Mouse (Mus musculus): ENCODE measurements around the gene Hspb9. TPM values are rescaled to one million over a fixed set of nuclear protein-coding genes. Genes with fewer than 3 reads are reported as not detected.

Gene Hspb9
- polyA plus RNA-seq, 1 experiment from 2014 or later, result 0.35 TPM

DNA sequence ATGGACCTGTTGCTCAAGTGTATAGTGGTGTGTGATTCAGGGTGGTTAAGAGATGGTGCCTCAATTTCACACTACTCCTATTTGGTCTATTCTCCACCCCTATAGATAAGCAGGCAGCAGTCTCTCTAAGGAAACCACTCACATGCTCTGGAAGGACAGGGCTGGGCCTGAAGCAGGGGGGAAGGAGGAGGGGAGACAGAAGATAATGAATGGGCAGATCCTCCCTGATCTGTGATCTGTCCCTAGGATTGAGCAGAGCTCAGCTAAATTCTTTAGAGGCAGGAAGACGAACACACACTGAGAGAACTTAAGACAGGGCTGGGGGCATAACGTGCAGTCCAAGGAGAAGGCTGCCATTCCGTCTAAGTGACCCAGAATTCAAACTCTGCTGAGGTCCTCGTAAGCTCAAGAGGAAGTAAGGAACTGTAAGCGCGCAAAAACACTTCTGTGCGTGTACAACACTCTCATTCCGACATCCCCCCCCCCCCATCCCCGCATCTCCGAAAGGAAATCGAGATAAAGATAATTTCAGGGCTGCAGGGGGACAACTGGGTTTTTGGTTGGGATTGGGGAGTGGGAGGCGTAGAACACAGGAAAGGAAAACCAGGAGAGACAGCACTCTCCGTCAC, 23.6 kb downstream of the Hspb9 start:
- WGBS, result 3% methylated on average over 13 of the region's 13 CpGs
- ATAC-seq (ENCODE audit: low FRiP score), result no peak
- Histone ChIP-seq H3K9ac (peak overlapping the region; percentile 93), H3K27ac (no peak overlapping the region), H3K4me3 (peak overlapping the region; percentile 84), H3K9me3 (replicated peaks) (no peaks in the 10 kb centered on the region), H3K36me3 (peaks cover 14% of the 10 kb centered on the region; the same call in 1 of the 2 replicates), H3K4me1 (peaks cover 20% of the 10 kb centered on the region), H3K4me2 (replicated peaks) (peak overlapping the region; percentile 89), H3K27me3 (no peaks in the 10 kb centered on the region)

DNA sequence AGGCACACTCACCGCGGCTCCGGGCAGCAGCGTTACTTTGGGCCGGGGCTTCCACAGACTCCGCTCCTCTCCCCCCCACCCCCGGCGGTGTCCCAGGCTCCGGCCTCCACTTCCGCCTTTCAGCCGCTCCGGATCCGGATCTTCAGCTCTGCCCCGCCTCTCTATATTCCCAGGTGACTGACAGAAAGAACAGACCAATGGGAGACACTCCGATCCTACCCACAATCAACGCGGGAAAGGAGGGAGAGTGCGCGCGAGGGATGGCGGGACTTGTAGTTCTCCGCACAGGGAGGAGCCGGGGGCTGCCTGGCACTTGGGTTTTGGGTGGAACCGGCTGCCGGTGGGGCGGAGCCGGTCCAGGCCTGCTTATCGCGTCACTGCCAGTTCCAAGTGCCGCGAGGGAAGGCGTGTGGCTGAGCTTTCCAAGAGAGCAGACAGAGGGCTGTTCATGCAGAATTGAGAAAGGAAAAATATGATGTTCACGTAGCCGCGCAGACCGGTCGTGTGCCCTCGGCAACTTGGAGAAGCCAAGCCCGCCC, 24.5 kb downstream of the Hspb9 start, which contains the start of gene Rab5c:
Gene Rab5c, minus strand, starts transcription at position 150 of the 539 bp plus-strand sequence.
- peaks cover 5% of the 10 kb centered on the region; the same call in 1 of the 2 replicates for H3K36me3 ChIP-seq
- peak within 1 kb of the TSS; percentile 93 for H3K9ac ChIP-seq
- peak; percentile 99 for ATAC-seq (ENCODE audit: low FRiP score)
- H3K27me3 ChIP-seq, result no peaks in the 10 kb centered on the region
- WGBS, result under 1% methylated on average over 39 of the region's 39 CpGs
- peak within 1 kb of the TSS; percentile 76 for H3K27ac ChIP-seq
- H3K4me1 ChIP-seq, result peaks cover 20% of the 10 kb centered on the region
- peak within 1 kb of the TSS; percentile 89 for H3K4me2 ChIP-seq (replicated peaks)
- H3K9me3 ChIP-seq (replicated peaks), result no peaks in the 10 kb centered on the region
- peak within 1 kb of the TSS; percentile 84 for H3K4me3 ChIP-seq

DNA sequence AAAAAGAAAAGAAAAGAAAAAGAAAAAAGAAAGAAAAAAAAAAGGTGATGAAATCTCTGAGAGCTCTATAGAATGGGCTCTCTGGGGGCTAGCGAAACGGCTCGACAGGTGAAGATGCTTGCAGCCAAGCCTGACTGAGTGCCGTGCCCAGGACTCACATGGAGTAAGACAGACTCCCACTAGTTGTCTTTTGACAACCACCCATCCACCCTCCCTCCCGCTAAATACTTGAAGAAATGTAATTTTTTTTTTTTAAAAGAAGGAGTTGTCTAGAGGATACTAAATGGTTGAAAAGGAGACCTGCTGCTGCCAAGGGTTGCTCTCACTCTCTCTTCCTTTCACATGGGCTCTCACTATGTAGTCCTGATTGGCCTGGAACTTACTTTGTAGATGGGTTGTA, 25.1 kb downstream of the Hspb9 start:
- peak overlapping the region; percentile 84 for H3K4me3 ChIP-seq
- 0 out of 2 replicates have a peak, but pooled peaks have one; percentile 9 for ATAC-seq (ENCODE audit: low FRiP score)
- 0 out of 2 replicates have a peak, but pooled peaks cover 4% of the 10 kb centered on the region for H3K36me3 ChIP-seq
- 29% methylated on average over 5 of the region's 5 CpGs for WGBS
- peak overlapping the region; percentile 36; the same call in 1 of the 2 replicates for H3K9ac ChIP-seq
- peaks cover 20% of the 10 kb centered on the region for H3K4me1 ChIP-seq
- H3K4me2 ChIP-seq (replicated peaks), result peak overlapping the region; percentile 89
- H3K27ac ChIP-seq, result no peak overlapping the region; the same call in 1 of the 2 replicates
- no peaks in the 10 kb centered on the region for H3K27me3 ChIP-seq
- no peaks in the 10 kb centered on the region for H3K9me3 ChIP-seq (replicated peaks)

DNA sequence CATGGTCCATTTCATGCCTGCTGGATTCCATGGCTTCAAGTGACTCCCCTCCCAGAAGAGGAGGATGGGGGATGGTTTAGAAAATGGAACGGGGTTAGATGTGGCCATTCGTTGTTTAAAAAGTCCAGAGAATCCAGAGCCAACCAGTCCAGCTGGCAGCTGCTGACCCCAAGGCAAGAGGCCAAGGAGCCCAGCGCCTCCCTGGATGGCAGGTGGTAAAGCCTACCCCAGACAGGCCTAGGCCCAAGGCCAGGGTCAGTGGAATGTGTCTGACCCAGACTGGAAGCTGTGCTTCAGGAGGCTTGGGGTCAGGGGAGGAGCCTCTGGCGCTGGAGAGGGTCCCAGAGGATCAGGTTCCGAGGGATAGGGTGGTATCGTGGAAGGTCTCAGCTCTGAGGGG, 27.7 kb downstream of the Hspb9 start:
- no peak overlapping the region for H3K9ac ChIP-seq
- no peaks in the 10 kb centered on the region for H3K9me3 ChIP-seq (replicated peaks)
- no peaks in the 10 kb centered on the region for H3K27me3 ChIP-seq
- 0 out of 2 replicates have a peak, but pooled peaks cover 4% of the 10 kb centered on the region for H3K36me3 ChIP-seq
- H3K4me1 ChIP-seq, result peaks cover 15% of the 10 kb centered on the region
- 75% methylated on average over 6 of the region's 6 CpGs for WGBS
- no peak overlapping the region for H3K4me3 ChIP-seq
- H3K4me2 ChIP-seq (replicated peaks), result no peak overlapping the region
- no peak overlapping the region for H3K27ac ChIP-seq
- ATAC-seq (ENCODE audit: low FRiP score), result no peak

DNA sequence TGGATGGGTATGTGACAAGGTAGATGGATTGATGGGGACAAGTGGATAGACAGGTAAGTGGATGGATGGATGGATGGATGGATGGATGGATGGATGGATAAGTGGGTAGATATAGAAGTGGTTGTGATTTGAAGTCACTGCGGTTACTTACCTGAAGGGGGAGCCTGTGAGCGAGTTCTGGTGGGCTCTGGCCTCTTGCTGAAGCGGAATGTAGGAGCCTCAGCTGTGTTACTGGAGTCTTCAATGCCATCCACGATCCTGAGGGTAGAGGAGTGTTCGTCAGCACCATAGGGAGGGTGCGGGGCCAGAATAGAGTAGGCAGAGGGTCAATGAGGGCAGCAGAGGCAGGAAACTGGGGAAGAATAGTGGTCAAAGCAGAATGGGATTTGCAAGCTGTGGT, 31.4 kb downstream of the Hspb9 start:
- H3K4me2 ChIP-seq (replicated peaks), result no peak overlapping the region
- H3K4me3 ChIP-seq, result no peak overlapping the region
- H3K36me3 ChIP-seq, result peaks cover 13% of the 10 kb centered on the region
- peaks cover 21% of the 10 kb centered on the region for H3K27me3 ChIP-seq
- no peak overlapping the region for H3K27ac ChIP-seq
- WGBS, result 19% methylated on average over 6 of the region's 6 CpGs
- no peak for ATAC-seq (ENCODE audit: low FRiP score)
- H3K4me1 ChIP-seq, result no peaks in the 10 kb centered on the region
- H3K9me3 ChIP-seq (replicated peaks), result no peaks in the 10 kb centered on the region
- H3K9ac ChIP-seq, result no peak overlapping the region

DNA sequence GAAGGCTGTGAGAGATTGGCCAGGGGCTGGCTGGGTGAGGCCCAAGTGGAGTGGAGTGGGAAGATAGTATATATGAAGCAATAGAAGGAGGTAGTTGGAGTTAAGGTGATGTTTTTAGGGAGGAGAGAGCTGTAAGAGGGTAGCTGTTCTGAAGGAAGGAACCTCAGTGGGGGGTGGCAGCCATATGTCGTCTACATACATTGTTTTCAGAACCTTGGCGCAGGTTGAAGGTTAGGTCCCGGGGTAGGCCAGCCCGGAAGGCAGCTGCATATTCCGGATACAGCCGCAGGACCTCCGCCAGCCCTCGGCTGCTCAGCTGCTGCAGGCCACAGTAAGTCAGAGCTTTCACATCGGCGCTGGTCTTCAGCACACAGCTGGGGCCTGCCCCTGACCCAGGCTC, 32.9 kb downstream of the Hspb9 start:
- WGBS, result 80% methylated on average over 10 of the region's 10 CpGs
- Histone ChIP-seq H3K9me3 (replicated peaks) (no peaks in the 10 kb centered on the region), H3K4me1 (no peaks in the 10 kb centered on the region), H3K9ac (no peak overlapping the region), H3K4me2 (replicated peaks) (no peak overlapping the region), H3K27me3 (peaks cover 25% of the 10 kb centered on the region), H3K36me3 (peaks cover 20% of the 10 kb centered on the region), H3K27ac (no peak overlapping the region), H3K4me3 (no peak overlapping the region)
- no peak for ATAC-seq (ENCODE audit: low FRiP score)

DNA sequence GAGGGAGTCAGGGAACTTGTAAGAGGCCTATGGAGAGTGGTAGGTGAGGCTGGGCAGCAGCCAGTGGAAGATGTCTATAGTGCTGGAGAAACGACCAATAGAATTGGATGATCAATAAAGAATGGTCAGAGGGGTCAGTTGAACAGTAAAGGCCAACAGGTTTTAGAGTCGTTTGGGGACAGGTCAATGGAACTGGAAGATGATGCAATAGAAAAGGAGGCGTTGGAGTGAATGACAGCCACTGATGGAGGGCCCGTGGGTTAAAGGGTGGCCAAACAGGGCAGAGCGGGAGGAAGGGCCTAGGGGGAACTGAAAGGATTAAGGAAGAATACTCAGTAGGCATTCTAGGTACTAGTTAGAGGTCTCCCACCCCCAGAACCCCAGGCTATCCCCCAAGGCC, 33.5 kb downstream of the Hspb9 start:
- Histone ChIP-seq H3K9ac (no peak overlapping the region), H3K27ac (no peak overlapping the region), H3K9me3 (replicated peaks) (no peaks in the 10 kb centered on the region), H3K4me2 (replicated peaks) (no peak overlapping the region), H3K36me3 (peaks cover 19% of the 10 kb centered on the region), H3K27me3 (peaks cover 25% of the 10 kb centered on the region), H3K4me1 (no peaks in the 10 kb centered on the region), H3K4me3 (no peak overlapping the region)
- WGBS, result 74% methylated on average over 5 of the region's 5 CpGs
- no peak for ATAC-seq (ENCODE audit: low FRiP score)

DNA sequence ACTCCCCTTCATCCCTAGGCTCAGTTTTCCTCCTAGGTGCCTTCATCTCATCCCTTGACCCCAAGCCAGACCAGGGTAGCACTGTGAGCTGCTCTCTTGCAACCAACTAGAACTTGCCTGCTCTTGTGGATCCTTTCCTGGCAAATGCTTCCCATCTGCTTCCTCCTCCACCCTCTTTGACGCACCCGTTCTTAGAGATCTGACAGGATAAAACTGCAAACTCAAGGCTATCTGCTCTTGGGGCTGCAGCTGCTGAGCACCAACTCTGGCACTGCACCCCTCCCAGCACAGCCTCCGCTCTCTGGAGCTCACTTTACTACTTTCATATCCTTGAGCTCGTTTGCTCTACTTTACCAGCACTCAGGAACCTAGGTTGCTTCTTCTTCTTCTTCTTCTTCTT, 35.0 kb downstream of the Hspb9 start:
- no peak overlapping the region for H3K4me3 ChIP-seq
- no peak overlapping the region for H3K9ac ChIP-seq
- H3K36me3 ChIP-seq, result peaks cover 19% of the 10 kb centered on the region
- H3K27ac ChIP-seq, result no peak overlapping the region
- H3K4me1 ChIP-seq, result no peaks in the 10 kb centered on the region
- peaks cover 27% of the 10 kb centered on the region for H3K27me3 ChIP-seq
- no peak for ATAC-seq (ENCODE audit: low FRiP score)
- WGBS, result 83% methylated on average over 4 of the region's 4 CpGs
- H3K9me3 ChIP-seq (replicated peaks), result no peaks in the 10 kb centered on the region
- no peak overlapping the region for H3K4me2 ChIP-seq (replicated peaks)

DNA sequence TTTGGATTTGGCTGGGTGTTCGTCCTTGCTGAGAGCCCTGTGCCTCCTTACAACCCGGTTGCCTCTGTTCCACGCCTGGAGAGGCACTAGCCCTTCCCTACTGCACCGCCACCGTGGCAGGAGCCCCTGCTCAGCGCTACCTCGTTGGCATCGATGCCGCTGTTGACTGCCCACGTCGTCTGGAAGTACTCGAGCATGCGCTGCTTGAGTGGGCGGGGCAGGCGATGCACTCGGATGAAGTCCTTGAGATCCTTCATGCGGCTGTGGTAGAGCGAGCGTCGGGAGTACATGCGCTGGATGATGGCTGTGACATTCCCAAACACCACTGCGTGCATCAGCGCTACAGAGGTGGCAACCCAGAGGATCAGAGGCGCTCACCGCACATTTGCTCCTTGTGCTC, 35.8 kb downstream of the Hspb9 start:
- ATAC-seq (ENCODE audit: low FRiP score), result no peak
- no peak overlapping the region for H3K4me2 ChIP-seq (replicated peaks)
- H3K27me3 ChIP-seq, result peaks cover 33% of the 10 kb centered on the region
- no peak overlapping the region for H3K4me3 ChIP-seq
- H3K36me3 ChIP-seq, result peaks cover 19% of the 10 kb centered on the region
- 49% methylated on average over 25 of the region's 25 CpGs for WGBS
- H3K9me3 ChIP-seq (replicated peaks), result no peaks in the 10 kb centered on the region
- H3K4me1 ChIP-seq, result no peaks in the 10 kb centered on the region
- H3K9ac ChIP-seq, result no peak overlapping the region
- H3K27ac ChIP-seq, result no peak overlapping the region

DNA sequence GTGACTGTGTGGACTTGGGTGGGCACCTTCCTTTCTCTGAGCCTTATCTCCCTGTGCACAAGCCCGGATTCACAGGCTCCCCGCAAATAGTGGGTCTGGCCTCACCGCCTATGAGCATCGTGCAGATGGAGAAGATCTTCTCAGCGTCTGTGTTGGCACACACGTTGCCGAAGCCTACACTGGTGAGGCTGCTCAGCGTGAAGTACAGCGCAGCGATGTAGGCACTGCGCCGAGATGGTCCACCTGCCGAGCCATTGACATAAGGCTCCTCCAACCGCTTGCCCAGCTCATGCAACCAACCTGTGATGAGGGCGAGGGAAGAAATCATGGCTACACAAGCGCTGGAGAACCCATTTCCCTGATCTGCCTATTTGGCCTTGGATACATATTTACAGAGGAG, 36.5 kb downstream of the Hspb9 start:
- no peak for ATAC-seq (ENCODE audit: low FRiP score)
- peaks cover 34% of the 10 kb centered on the region for H3K27me3 ChIP-seq
- H3K27ac ChIP-seq, result no peak overlapping the region
- H3K9ac ChIP-seq, result no peak overlapping the region
- no peak overlapping the region for H3K4me3 ChIP-seq
- H3K36me3 ChIP-seq, result peaks cover 23% of the 10 kb centered on the region
- H3K4me2 ChIP-seq (replicated peaks), result no peak overlapping the region
- 94% methylated on average over 16 of the region's 16 CpGs for WGBS
- H3K9me3 ChIP-seq (replicated peaks), result no peaks in the 10 kb centered on the region
- no peaks in the 10 kb centered on the region for H3K4me1 ChIP-seq

DNA sequence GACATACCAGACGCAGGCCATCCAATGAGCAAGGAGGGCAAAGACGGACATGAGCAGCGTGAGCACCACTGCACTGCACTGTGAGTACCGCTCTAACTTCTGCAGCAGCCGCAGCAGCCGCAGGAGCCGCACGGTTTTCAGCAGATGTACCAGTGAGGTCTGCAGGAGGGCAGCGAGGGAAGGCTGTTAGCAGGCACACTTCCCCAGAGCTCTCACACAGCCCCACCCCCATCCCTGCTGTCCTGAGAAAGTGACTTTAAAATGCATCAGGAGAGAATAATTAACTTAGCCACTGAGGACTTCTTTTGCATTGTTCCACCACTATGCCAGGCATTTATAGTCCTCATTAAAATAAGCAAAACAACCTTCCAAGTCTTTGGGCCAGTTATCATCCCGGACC, 38.6 kb downstream of the Hspb9 start:
- H3K9ac ChIP-seq, result no peak overlapping the region
- H3K27me3 ChIP-seq, result peaks cover 36% of the 10 kb centered on the region
- H3K4me2 ChIP-seq (replicated peaks), result no peak overlapping the region
- no peak for ATAC-seq (ENCODE audit: low FRiP score)
- peaks cover 28% of the 10 kb centered on the region for H3K36me3 ChIP-seq
- H3K9me3 ChIP-seq (replicated peaks), result no peaks in the 10 kb centered on the region
- no peak overlapping the region for H3K4me3 ChIP-seq
- 37% methylated on average over 10 of the region's 10 CpGs for WGBS
- no peaks in the 10 kb centered on the region for H3K4me1 ChIP-seq
- no peak overlapping the region for H3K27ac ChIP-seq

DNA sequence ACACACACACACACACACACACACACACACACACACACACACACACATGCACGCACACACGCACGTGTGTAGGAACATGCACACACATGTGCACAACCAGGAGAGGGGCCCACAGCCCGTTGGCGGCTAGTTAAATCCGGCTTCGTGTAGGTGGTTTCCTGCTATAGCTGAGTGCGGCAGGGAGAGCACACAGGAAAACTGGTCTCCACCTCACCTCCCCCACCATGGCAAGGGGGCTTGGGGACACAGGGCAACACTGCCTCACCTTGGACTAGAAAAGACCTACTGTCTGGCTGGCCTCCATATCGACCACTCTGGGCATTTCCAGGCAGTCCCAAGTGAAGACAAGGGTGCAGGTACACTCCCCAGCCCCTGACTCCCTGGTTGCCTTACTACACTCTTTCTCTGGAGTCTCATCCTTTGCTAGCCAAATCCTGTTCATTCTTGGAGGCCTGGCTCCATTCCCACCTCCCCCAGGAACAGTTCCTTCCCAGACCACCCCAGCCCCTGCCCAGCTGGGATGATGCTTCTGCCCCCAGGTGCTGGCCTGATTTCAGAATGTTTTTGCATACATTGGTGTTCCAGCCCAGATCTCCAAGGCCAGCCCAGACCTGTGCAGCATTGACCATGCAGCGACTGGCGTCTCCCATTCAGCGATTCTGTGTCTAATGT, 40.5 kb downstream of the Hspb9 start:
- no peak for ATAC-seq (ENCODE audit: low FRiP score)
- peaks cover 28% of the 10 kb centered on the region for H3K27me3 ChIP-seq
- peaks cover 25% of the 10 kb centered on the region for H3K36me3 ChIP-seq
- H3K9me3 ChIP-seq (replicated peaks), result no peaks in the 10 kb centered on the region
- no peak overlapping the region for H3K4me3 ChIP-seq
- no peak overlapping the region for H3K4me2 ChIP-seq (replicated peaks)
- peaks cover 6% of the 10 kb centered on the region; the same call in 1 of the 2 replicates for H3K4me1 ChIP-seq
- no peak overlapping the region for H3K9ac ChIP-seq
- H3K27ac ChIP-seq, result no peak overlapping the region
- 87% methylated on average over 11 of the region's 12 CpGs for WGBS

Data from hindbrain, embryonic 12.5 days (tissue).